Mouse (Mus musculus) activated CD4-positive, CD25-positive, alpha-beta regulatory T cell, adult 4 months (primary cell): ENCODE measurements around the gene Pex11g. TPM values are rescaled to one million over a fixed set of nuclear protein-coding genes. Genes with fewer than 3 reads are reported as not detected.
A peak's percentile ranks its signal among the peaks of the same experiment; 100 is the strongest.

Experiments used
- ATAC-seq: one replicate; pipeline ENCODE4 v1.8.0; 2017
- polyA plus RNA-seq, 2 experiments: library from polyadenylated mRNA; unstranded; fragments of 100-300 nt; shearing (Covaris generic); gene quantifications; one replicate each; pipeline ENCODE4 v1.2.1; 2017

Pex11g gene
- 10 to 100 TPM; 10.9 to 15.4 TPM for polyA plus RNA-seq

DNA sequence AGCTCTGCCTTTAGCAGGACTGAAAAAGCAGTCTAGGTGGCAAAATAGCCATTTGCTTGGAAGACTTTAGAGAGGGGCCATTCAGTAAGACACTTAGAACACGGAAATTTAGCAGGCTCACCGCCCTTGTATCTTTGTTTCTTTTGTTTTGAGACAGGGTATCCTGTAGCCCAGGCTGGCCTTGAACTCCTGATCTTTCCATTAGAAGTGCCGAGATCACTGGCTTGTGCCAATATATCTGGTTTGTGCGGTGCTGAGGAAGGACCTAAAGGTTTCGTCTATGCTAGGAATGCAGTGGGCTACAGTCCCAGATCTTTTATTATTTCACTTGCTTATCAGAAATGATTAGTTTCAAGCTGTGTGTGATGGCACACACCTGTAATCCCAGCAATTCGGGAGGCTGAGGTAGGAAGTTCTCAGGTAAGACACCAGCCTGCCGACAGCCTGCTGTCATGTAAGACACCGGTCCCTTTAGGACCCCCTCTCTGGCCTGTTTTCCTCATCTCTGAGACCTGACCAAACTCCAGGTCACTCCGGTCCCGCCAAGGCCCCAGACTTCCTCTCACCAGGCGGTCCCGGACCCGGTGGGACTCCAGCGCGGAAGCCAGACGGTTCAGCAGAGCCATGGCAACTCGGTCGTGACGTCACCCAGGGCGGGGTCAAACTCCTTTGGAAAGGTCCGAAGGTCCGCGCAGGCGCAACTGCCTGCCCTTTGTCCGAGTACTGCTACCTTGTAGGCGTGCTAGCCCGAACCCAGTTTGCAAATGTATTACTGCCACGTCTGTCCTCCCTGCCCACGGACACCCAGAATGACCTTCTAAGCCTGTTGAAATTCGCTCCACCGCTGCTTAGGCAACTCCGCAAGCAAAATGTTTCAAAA is at the start of gene Pex11g:
TSS of gene Pex11g (minus strand) at position 675 of the 880 bp plus-strand sequence.
- ATAC-seq = peak; percentile 73

- ATAC-seq = no peak
Observed at GRCm38 (mm10) chr8:3517117-3517495, 49.6 kb upstream of the Pex11g start.

DNA sequence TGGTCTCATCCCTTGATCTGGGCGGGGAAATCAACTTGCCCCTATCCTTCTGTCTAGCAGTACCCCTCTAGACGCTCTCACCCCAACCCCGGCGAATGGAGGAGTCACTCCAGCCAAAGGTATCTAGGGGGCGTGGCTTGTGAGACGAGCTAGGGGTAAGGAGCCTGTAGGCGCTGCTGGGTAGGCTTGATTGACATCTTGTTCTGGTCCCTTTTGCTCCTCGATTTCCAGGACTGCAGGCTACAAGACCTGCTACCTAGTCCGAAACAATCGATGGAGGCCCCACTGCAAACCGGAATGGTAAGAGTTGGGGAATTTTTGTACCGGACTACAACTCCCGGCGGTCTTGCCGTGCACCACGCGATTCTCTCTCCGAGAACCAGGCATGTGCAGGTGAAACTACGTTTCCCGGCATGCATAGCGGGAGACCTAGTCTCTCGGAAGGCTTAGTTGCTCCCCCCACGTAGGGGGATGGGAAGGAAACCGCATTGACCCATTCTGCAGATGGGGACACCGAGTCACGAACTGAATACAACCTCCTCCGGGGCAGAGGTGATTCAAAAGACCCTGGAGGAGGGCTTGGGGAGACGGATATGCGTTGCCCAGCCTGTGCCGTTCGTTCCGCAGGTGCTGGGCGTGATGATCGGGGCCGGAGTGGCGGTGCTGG is 49.1 kb upstream of the Pex11g start:
- peak; percentile 86 for ATAC-seq

DNA sequence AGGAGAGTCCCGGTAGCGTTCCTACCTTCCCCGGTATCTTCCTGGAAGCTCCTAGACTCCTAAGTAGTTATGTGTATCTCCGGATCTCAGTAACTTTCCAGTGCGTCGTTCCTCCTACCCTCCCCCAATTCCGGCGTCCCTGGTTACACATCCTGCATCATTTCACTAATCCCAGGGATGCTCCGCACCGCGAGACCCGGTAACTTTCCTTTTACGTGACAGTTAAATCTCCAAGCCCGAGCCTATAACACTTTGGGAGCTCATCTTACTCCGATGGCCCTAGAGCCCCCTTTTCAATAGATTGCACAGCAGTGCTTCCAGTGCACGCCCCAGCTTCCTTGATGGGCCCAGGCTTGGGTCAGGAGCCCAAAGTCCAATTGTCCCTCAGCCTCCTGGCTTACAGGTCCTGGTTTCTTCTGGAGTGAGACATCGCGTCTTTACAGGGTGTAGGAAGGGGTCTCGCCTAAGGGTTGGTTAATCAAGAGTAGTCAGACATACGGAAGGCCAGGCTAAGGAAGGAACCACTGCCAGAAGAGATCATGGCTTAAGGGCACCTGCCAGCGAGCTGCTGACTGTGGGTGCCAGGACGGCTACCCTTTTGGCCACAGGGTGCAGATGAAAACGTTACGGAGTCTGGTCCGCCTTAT is 48.4 kb upstream of the Pex11g start:
- ATAC-seq = peak; percentile 26

DNA sequence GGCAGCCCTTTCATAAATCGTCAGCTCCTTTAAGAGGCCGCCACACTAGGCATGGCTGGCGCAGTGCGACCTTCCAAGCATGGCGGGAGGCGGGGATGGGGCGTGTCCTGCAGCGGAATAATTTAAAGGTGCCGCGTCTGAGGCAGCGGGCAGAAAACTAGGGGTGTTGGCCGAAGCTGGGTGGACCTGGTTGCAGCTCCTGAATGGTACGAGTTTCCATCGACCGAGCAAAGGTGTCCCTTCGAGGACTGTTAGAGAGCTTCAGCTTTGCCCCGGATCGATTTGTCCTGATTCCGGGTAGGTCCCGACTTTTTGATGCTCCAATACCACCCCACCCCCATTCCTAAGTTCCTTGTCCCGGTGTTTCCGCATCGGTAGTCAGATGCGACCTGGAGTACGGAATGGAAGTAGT is 47.8 kb upstream of the Pex11g start, which contains the start of gene Pnpla6:
TSS of gene Pnpla6 (plus strand) at position 125 of the 412 bp plus-strand sequence.
- peak; percentile 65 for ATAC-seq

DNA sequence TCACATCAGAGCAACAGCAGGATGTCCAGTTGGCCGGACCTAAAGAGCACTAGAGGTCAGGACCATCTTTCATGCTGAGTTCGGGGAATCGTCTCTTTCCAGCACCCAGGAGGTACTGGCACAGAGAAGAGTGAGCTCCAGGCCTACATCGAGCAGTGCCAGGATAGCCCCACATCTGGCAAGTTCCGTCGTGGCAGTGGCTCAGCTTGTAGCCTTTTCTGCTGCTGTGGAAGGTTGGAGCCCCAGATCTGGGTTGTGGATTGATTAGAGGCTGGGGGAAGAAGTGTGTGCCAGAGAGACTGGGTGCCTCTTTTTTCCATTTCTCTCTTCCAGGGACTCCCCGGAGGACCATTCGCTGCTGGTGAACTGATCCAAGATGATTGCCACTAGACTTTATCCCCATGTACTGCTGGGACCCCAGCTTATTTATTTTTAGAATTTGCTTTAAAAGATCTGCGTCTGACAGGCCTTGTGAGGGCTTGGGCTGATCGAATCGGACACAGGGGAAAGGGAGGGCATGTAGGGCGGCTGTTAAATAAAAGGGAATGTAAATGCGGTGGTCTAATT is 47.3 kb upstream of the Pex11g start:
- ATAC-seq = no peak

DNA sequence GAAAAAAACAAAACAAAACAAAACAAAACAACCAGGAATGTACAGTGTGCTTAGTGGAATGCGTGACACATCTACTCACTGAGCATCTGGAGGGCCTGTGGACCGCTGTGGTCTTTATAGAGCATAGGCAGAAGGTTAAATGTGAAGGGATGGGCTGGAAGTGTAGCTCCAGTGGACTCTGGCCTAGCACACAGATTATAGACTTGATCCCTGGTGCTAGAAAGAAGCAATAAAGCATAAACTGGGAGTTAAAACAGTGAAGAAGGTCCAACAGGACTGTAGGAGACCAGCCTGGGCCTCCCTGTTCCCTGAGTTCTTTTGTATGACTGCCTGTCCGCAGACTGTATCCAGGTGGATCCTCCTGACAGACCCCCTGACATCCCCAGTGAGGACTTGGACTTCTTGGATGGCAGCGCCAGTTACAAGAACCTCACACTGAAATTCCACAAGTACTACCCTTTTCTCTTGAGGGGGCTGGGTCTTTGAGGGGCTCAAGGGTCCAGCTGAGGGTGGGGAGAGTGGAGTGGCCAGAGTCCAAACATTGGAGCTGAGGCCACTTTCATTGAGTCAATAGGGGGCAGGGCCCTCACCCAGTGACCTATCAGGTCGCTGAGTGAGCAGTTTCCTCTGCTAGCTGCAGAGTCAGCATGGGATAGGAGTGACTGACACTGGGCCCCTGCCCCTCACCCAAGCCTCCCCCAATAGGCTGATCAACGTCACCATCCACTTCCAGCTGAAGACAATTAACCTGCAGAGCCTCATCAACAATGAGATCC is 40.7 kb upstream of the Pex11g start:
- no peak for ATAC-seq

DNA sequence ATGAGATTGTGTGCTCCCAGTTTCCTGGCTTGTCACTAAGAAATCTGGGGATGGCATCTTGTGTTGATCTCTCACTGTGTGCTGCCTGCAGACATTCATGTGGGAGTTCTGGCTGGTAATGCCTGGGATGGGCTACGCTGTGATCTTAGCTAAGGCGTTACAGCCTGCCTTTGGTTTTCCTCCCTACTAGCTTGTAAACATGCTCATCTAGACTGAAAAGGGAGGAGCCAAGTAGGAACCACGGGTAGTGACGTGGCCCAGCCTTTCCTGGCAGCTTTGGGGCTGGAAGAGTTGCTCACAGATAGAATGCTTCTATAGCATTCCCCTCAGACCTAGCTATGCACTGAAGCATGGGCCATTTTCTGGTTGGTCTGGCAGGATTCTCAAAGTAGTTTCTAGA is 34.7 kb upstream of the Pex11g start:
- no peak for ATAC-seq

- ATAC-seq = peak; percentile 86
Observed at GRCm38 (mm10) chr8:3500235-3501090, 33.0 kb upstream of the Pex11g start, which contains the start of gene Mcoln1. TSS of gene Mcoln1 (plus strand) at chr8:3500457.

DNA sequence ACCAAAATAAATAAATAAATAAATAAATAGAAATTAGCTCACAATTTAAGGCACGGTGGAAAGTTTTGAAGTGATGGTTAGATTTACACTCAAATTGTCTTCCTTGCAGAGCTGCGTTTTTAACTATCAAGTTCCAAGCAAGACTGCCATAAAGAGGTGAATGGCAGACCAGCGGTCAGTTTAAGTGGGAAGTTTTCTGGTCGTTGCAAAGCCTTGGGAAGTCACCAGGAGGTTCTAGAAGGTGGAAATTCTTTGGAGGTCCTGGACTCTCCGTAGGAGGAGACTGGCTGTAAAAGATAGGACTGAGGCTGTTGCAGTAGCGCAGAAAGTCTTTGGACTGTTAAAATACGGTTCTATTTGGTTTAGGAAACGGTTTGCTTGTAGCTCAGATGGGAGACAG is 32.3 kb upstream of the Pex11g start:
- peak; percentile 14 for ATAC-seq

DNA sequence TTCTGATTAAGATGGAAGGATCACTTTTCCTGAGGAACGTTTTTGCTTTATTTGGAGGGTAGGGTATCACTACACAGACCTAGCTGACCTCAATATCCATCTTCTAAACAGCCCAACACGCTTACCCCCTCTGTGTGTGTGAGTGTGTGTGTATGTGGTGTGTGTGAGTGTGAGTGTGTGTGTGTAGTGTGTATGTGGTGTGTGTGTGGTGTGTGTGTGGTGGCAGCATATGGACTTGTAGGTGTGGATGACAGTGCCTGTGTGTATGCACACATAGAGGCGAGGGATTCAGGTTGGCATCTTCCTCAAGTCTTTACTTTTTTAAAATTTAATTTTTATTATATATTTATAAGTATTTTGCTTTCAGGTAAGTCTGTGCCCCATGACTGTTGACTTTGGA is 31.1 kb upstream of the Pex11g start:
- no peak for ATAC-seq

- no peak for ATAC-seq
Observed at GRCm38 (mm10) chr8:3496428-3496748, 28.9 kb upstream of the Pex11g start.

- ATAC-seq = no peak
Observed at GRCm38 (mm10) chr8:3495578-3496427, 28.3 kb upstream of the Pex11g start.

- ATAC-seq = no peak
Observed at GRCm38 (mm10) chr8:3493845-3494208, 26.3 kb upstream of the Pex11g start.

DNA sequence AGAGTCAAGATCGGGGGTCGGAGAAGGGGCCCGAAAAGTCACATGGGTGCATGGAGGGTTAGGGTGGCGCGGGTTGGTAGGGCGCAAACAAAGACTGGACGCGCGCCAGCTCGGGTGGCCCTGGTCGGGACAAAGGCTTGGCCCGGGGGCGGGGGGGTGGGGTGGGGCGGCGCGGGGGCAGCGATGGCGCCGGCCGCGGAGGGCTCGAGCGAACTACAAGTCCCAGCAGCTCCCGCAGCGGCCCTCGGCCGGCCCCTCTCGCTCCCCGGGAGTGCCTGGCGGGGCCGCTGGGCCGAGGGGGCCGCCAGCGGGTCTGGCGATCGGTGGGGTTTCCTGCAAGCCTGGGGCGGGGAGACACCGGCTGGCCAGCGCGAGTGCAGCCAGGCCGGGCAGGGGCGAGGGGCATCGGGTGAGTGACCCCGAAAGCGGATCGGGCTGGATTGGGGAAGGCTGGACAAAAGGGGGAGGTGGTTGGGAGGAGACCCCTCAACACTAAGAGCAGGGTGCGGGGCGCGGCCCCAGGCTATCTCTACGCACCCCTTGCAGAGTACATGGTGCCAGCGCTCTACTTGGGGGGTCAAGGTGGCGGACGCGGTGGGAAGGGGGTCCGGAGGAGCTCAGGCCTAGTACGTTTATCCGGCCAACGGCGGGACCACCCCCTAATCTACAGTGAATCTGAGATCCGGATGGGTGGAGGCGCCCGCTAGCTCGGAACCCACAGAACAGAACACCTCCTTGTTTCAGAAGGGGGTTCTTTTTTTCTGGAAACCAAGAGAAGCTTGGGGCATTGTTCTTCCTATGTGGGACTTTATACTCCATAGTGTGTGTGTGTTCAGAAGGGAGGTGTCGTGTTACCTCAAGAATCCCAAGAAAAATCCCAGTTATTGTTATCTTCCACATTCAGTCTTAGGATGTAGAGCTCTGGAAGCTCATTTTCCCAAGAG is 25.7 kb upstream of the Pex11g start, which contains the start of gene Zfp358:
TSS of gene Zfp358 (plus strand) at position 238 of the 944 bp plus-strand sequence.
- peak; percentile 56 for ATAC-seq

GRCm38 (mm10) chr8:3485192-3485591 is 17.7 kb upstream of the Pex11g start:
- ATAC-seq = no peak

- no peak for ATAC-seq
Observed at GRCm38 (mm10) chr8:3483546-3483945, 16.1 kb upstream of the Pex11g start.

DNA sequence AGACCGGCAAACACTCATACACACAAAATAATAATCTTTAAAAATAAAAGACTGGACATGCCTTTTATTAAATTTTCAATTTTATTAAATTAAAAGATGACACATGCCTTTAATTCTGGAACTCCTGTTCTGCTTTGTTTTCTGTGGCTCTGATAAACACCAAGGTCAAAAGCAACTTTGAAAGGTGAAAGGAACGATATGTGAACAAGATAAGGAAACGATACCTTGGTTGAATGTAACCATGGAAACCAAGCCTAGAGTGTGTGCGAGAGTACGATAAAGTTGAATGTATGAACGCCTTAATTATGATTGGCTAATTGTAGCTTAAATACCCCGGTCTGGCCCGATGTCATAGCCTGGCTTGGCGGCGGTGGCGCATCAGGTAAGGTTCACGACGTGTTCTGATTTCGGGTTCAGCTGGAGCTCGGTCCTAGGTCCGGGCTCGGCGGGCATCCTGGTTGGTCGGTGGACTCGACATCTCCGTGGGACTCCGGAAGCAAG is 14.8 kb upstream of the Pex11g start:
- ATAC-seq = no peak

- ATAC-seq = peak; percentile 36
Observed at GRCm38 (mm10) chr8:3481605-3482004, 14.1 kb upstream of the Pex11g start.
